Mouse (Mus musculus): Measurements from ENCODE around the gene Lrrc8c. TPM values are rescaled to one million over a fixed set of nuclear protein-coding genes. Genes with fewer than 3 reads are reported as not detected.

Gene Lrrc8c
- polyA plus RNA-seq, 1 experiment from 2014 or later, result 16.4 TPM

DNA sequence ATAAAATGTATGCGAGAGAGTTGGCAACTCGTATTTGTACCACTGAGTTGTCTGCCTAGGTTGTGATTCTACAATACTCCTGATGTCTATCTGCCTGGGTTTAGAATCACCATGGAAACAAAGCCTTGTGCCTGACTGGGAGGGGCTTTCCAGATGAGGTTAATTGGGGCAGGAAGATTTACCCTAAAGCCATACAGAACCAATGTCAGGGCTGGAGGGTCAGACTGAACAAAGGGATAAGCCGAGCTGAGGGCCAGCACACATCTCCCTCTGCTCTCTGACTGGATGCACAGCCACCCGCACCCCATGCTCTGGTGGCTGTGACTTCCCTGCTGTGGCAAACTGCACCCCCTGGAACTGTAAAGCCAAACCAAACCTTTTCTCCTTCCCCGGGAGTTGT, 94.8 kb downstream of the Lrrc8c start:
- no peak overlapping the region for H3K4me3 ChIP-seq
- H3K27ac ChIP-seq (replicated peaks), result no peak overlapping the region
- whole genome bisulfite sequencing, result 57% methylated on average over 5 of the region's 5 CpGs
- H3K27me3 ChIP-seq, result no peaks in the 10 kb centered on the region
- no peak for ATAC-seq (ENCODE audit: low FRiP score, low read depth)
- no peaks in the 10 kb centered on the region for H3K4me1 ChIP-seq (replicated peaks)
- H3K36me3 ChIP-seq, result peaks cover 7% of the 10 kb centered on the region; the same call in 1 of the 2 replicates
- no peaks in the 10 kb centered on the region for H3K9me3 ChIP-seq
- H3K9ac ChIP-seq, result no peak overlapping the region
- H3K4me2 ChIP-seq, result no peak overlapping the region

DNA sequence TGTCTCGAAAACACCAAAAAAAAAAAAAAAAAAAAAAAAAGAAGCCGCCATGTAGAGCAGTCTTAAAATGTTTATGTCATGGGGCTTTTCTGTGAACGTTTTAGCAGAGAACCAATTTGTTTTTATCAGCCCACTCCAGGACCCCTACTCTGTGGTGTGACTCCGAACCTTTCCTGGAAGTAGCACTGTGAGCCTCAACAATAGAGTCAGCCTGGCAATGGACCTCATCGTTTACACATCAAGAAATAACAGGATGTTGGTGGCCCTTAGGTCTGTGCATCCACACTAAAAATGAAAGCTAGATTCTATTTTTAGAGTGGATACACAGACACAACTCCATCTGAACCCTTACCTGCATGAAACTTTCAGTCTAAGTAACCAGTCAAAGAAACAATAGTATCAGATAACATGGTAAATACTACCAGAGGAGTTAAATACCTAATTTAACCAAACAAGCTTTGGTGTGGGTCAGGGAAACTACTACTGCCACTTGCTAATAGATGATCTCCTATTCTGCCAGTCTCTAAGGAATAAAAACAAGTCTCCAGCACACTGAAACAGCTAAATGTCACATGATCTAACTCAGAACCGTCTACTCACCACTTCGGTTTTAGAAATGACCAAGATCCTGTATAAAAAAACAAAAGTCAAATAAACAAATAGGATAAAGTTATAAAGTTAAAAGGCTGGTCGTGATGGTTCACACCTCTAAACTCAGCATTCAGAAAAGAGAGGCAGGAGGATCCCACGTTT, 95.7 kb downstream of the Lrrc8c start:
- ATAC-seq (ENCODE audit: low FRiP score, low read depth), result 0 out of 2 replicates have a peak, but pooled peaks have one; percentile 19
- Histone ChIP-seq H3K27me3 (no peaks in the 10 kb centered on the region), H3K9ac (no peak overlapping the region), H3K9me3 (no peaks in the 10 kb centered on the region), H3K36me3 (0 out of 2 replicates have a peak, but pooled peaks cover 2% of the 10 kb centered on the region), H3K4me2 (no peak overlapping the region), H3K27ac (replicated peaks) (no peak overlapping the region), H3K4me1 (replicated peaks) (no peaks in the 10 kb centered on the region), H3K4me3 (no peak overlapping the region)
- WGBS, result 82% methylated on average over 9 of the region's 9 CpGs

DNA sequence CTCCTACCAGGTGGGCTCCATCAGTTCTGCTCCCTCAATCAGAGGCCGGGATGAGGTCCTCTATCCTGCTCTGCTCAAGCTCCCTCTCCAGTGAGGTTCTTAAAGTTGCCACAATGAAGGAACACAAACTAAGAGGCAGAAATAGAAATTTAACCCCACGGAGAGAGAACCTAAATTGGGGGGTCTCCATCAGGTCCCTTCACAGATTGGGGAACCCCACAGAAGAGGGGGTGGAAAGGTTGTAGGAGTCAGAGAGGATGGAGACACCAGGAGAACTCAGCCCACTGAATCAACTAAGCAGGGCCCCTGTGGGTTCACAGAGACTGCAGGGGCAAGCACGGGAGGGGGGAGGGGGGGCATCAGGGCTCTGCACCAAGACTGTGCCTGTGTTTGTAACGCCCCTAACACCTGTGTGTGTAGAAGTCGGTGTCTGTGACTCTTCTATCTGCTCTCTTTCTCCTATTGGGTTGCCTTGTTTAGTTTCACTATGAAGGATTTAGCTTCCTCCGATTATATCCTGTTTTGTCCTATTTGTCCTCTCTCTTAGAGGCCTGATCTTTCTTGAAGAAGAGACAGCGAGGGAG, 96.8 kb downstream of the Lrrc8c start:
- no peak overlapping the region for H3K4me2 ChIP-seq
- no peak overlapping the region for H3K27ac ChIP-seq (replicated peaks)
- no peak overlapping the region for H3K9ac ChIP-seq
- no peak overlapping the region for H3K4me3 ChIP-seq
- H3K9me3 ChIP-seq, result no peaks in the 10 kb centered on the region
- 74% methylated on average over 7 of the region's 7 CpGs for WGBS
- no peaks in the 10 kb centered on the region for H3K36me3 ChIP-seq
- H3K27me3 ChIP-seq, result no peaks in the 10 kb centered on the region
- no peaks in the 10 kb centered on the region for H3K4me1 ChIP-seq (replicated peaks)
- ATAC-seq (ENCODE audit: low FRiP score, low read depth), result no peak

DNA sequence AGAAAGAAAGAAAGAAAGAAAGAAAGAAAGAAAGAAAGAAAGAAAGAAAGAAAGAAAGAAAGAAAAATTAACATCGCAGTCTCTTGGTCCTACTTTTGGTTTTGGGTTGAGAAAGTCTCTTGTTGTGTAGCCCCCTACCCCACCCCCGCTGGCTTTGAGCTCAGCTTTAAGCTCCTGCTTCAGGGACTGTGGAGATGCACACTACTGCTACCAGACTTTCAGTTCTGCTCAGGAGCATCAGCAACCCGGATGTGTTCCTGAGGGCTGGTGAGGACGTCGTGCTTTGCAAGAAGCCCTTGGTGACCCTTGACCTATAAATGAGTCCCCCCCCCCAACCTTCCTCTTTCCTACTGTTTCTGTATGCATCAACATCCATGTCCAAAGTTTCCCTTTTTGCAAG, 97.3 kb downstream of the Lrrc8c start:
- 74% methylated on average over 5 of the region's 5 CpGs for WGBS
- H3K4me3 ChIP-seq, result no peak overlapping the region

DNA sequence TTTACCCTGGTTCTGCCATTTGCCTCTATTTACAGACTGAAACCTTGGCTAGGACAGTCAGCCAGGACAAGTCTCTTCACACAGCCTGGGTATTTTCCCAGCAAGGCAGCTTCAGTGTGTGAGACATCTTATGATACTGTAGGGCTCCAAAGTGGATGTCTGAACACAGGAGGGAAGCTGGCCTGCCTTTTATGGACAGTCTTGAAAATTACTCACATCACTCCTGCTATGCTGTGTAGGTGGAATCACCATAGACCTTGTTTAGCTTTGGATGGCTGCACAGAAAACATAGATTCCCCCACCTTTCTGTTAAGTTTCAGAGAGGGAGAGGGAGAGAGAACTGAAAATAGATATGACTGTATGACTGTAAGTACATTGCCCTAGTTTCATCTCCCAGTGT, 99.3 kb downstream of the Lrrc8c start:
- Histone ChIP-seq H3K4me3 (no peak overlapping the region), H3K9me3 (no peaks in the 10 kb centered on the region), H3K9ac (no peak overlapping the region), H3K4me1 (replicated peaks) (no peaks in the 10 kb centered on the region), H3K27me3 (no peaks in the 10 kb centered on the region), H3K27ac (replicated peaks) (no peak overlapping the region), H3K36me3 (no peaks in the 10 kb centered on the region), H3K4me2 (no peak overlapping the region)
- ATAC-seq (ENCODE audit: low FRiP score, low read depth), result no peak

More for the DNA sequence above, 97.3 kb downstream of the Lrrc8c start:
- Histone ChIP-seq H3K9ac (no peak overlapping the region), H3K4me2 (no peak overlapping the region), H3K27ac (replicated peaks) (no peak overlapping the region), H3K4me1 (replicated peaks) (no peaks in the 10 kb centered on the region), H3K9me3 (no peaks in the 10 kb centered on the region), H3K36me3 (no peaks in the 10 kb centered on the region), H3K27me3 (no peaks in the 10 kb centered on the region)
- no peak for ATAC-seq (ENCODE audit: low FRiP score, low read depth)

DNA sequence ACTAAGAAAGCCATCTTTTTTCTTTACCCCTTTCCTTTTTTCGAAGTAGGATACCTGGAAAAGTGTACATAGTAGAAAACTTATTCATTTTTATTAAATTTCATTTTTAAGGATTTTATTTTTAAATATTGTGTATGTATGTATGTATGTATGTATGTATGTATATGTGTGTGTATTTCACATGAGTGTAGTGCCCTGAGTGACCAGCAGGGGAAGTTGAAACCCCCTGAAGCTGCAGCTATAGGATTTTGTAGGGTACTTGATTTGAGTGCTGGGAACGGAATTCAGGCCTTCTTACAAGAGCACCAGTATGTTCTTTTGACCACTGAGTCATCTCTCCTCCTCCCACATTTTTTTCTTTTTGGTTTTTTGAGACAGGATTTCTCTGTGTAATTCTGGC, 100.5 kb downstream of the Lrrc8c start:
- Histone ChIP-seq H3K27ac (replicated peaks) (no peak overlapping the region), H3K9me3 (no peaks in the 10 kb centered on the region), H3K4me3 (no peak overlapping the region), H3K4me1 (replicated peaks) (no peaks in the 10 kb centered on the region), H3K4me2 (no peak overlapping the region), H3K27me3 (no peaks in the 10 kb centered on the region), H3K9ac (no peak overlapping the region), H3K36me3 (no peaks in the 10 kb centered on the region)
- WGBS, result 90% methylated on average over 2 of the region's 2 CpGs
- ATAC-seq (ENCODE audit: low FRiP score, low read depth), result no peak

DNA sequence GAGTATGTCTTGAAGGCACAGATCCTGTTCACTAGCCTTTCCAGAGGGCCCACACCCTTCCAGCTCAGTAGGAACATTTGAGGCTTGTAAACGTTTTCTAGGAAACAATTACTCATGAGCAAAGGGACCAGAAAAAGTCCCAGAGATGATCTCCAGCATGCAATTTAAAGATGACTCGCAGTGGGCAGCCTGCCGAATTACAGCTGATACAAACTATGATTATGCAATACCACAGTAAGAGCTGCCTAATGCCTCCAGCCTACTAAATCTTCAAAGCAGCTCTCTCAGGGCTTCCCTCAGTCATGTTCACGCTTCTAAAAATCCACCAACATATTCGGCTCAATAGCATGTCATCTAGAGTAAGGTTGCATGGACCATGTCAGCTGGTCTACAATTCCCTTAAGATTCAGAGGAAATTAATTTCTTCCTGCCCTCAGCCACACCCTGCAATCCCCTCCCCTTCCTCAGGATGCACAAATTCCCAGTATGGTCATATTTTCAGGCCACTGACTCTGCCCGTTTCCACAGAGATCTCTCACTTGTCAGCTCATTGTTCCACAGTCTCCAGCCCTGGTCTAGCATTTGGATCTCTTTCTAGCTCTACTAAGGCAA, 101.4 kb downstream of the Lrrc8c start:
- no peaks in the 10 kb centered on the region for H3K9me3 ChIP-seq
- no peak for ATAC-seq (ENCODE audit: low FRiP score, low read depth)
- no peak overlapping the region for H3K27ac ChIP-seq (replicated peaks)
- no peak overlapping the region for H3K9ac ChIP-seq
- WGBS, result 69% methylated on average over 6 of the region's 6 CpGs
- H3K4me2 ChIP-seq, result no peak overlapping the region
- H3K4me3 ChIP-seq, result no peak overlapping the region
- H3K27me3 ChIP-seq, result no peaks in the 10 kb centered on the region
- H3K4me1 ChIP-seq (replicated peaks), result no peaks in the 10 kb centered on the region
- no peaks in the 10 kb centered on the region for H3K36me3 ChIP-seq

DNA sequence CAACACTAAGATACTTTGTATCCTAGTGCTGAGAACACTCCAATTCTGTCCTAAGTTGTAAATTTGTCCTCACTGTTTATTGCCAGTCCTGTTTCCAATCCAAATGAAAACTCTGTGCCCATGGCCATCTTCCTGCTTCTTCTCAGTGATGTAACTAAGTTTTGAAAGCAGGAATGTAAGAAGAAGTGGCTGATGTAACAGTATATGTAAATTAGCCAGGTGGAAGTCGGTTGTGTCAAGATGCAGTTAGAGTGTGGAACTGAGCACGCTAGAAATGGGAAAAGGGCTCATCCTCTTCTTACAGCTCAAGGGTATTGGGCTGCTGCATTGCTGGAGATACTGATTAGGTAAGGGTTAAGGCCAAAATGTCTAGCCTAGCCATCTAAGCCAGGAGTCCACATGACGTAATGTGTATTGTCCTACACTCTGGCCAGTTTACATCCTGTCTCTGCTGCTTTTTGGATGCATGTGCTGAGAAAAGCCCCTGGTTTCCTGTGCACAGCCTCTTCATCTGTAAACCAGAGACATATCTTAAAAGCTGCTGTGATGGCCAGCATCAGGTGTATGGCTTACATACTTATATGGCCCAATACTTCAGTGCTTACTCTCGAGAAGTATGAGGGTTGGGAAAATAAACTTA, 104.0 kb downstream of the Lrrc8c start:
- Histone ChIP-seq H3K27me3 (no peaks in the 10 kb centered on the region), H3K9me3 (no peaks in the 10 kb centered on the region), H3K4me1 (replicated peaks) (no peaks in the 10 kb centered on the region), H3K36me3 (no peaks in the 10 kb centered on the region), H3K27ac (replicated peaks) (no peak overlapping the region), H3K4me3 (no peak overlapping the region), H3K9ac (no peak overlapping the region), H3K4me2 (no peak overlapping the region)
- ATAC-seq (ENCODE audit: low FRiP score, low read depth), result no peak
- WGBS, result 77% methylated on average over 4 of the region's 4 CpGs

DNA sequence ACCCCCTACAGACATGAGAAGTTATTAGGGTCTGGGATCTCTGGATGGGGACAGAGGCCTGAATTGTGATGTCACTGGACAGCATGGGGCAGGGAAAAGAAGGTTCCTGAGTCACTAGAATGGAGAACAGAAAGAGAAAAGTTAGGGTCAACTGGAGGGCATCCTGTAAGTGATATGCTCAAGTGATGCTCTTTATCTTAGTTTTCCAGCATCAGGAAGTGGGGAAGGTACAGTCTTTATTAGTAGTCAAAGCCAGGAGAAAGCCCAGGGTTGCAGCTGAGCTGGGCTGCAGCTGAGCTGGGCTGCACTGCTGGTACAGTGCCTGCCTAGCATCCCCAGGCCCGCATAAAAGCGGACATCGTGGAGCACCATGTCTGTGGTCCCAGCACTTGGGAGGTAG, 105.1 kb downstream of the Lrrc8c start:
- no peak overlapping the region for H3K4me3 ChIP-seq
- H3K36me3 ChIP-seq, result no peaks in the 10 kb centered on the region
- H3K4me2 ChIP-seq, result no peak overlapping the region
- H3K9me3 ChIP-seq, result no peaks in the 10 kb centered on the region
- ATAC-seq (ENCODE audit: low FRiP score, low read depth), result no peak
- no peaks in the 10 kb centered on the region for H3K27me3 ChIP-seq
- WGBS, result 100% methylated on average over 3 of the region's 3 CpGs
- no peaks in the 10 kb centered on the region for H3K4me1 ChIP-seq (replicated peaks)
- H3K9ac ChIP-seq, result no peak overlapping the region
- no peak overlapping the region for H3K27ac ChIP-seq (replicated peaks)

DNA sequence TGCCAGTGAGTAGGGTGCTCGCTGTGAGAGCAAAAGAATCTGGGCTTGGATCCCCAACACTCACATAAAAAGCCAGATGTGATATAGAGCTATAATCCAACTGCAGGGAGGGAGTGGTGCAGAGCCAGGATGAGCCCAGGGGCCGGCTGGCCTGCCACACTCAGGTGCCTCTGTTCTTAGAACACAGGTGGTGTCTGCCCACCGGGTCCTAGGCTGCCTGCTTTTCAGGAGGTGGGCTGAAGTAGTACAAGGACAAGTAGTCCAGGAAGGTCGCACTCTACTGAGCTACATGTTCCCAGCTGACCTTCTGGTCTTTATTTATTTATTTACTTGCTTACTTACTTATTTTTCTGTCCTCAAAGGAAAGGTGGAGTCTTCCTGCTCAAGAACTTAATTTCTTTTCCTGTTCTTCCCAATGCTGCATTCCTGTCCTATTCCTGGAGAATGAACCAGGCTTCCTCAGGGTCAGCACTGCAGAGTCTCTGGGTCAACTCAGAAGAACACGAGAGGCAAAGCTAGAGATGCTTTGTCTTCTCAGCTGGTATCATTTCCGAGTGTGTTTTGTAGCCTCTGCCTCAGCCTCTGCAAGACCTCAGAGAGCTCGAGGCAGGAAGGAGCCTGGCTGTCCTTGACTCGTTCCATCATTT, 106.4 kb downstream of the Lrrc8c start:
- 73% methylated on average over 8 of the region's 8 CpGs for WGBS
- Histone ChIP-seq H3K4me1 (replicated peaks) (no peaks in the 10 kb centered on the region), H3K4me3 (no peak overlapping the region), H3K4me2 (no peak overlapping the region), H3K9me3 (no peaks in the 10 kb centered on the region), H3K36me3 (no peaks in the 10 kb centered on the region), H3K27ac (replicated peaks) (no peak overlapping the region), H3K27me3 (no peaks in the 10 kb centered on the region), H3K9ac (no peak overlapping the region)
- ATAC-seq (ENCODE audit: low FRiP score, low read depth), result no peak

DNA sequence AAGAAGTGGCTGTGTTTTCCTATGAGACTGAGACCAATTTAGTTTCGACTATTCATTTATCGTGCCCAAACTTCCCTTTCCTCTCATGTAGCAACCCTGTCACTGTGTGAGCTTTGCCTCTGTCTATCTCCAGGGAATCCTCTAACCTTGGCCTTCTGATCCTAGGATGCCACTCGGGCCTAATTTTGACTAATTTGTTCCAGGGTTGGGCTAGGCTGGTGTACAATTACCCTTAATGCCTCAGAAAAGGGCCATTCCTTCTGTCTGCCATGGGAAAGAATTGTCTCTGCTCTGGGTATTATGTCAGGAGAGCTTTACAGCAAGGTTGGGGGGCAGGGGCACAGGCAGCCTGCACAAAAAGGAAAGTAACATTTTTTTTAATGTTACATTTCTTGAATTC, 107.2 kb downstream of the Lrrc8c start:
- ATAC-seq (ENCODE audit: low FRiP score, low read depth), result no peak
- Histone ChIP-seq H3K27me3 (no peaks in the 10 kb centered on the region), H3K27ac (replicated peaks) (no peak overlapping the region), H3K4me2 (no peak overlapping the region), H3K4me1 (replicated peaks) (no peaks in the 10 kb centered on the region), H3K36me3 (no peaks in the 10 kb centered on the region), H3K4me3 (no peak overlapping the region), H3K9me3 (no peaks in the 10 kb centered on the region), H3K9ac (no peak overlapping the region)
- WGBS, result 46% methylated on average over 3 of the region's 3 CpGs

DNA sequence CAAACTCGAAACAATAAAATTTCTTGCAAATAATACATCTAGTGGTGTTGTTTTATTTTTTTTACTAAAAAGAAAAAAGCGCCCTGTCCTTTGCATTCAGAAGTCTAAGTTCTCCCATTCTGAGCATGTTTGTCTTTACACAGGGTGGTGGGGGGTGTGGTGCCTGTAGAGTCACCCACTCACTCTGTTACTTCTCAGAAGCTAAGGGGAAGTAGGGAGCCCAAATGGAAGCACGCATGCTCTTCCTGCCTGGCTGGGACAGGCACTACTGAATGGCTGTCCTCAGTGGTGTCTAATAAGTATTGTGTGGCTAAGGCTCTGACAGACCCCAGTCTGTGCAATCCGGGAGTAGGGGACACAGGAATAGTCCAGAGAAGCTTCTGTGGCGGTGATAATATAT, 107.9 kb downstream of the Lrrc8c start:
- Histone ChIP-seq H3K4me2 (no peak overlapping the region), H3K4me1 (replicated peaks) (no peaks in the 10 kb centered on the region), H3K27me3 (no peaks in the 10 kb centered on the region), H3K27ac (replicated peaks) (no peak overlapping the region), H3K9me3 (no peaks in the 10 kb centered on the region), H3K9ac (no peak overlapping the region), H3K4me3 (no peak overlapping the region), H3K36me3 (no peaks in the 10 kb centered on the region)
- WGBS, result 88% methylated on average over 5 of the region's 5 CpGs
- ATAC-seq (ENCODE audit: low FRiP score, low read depth), result no peak
